18 mouse cellular contexts compared by ENCODE assay signal in the genomic region with DNA sequence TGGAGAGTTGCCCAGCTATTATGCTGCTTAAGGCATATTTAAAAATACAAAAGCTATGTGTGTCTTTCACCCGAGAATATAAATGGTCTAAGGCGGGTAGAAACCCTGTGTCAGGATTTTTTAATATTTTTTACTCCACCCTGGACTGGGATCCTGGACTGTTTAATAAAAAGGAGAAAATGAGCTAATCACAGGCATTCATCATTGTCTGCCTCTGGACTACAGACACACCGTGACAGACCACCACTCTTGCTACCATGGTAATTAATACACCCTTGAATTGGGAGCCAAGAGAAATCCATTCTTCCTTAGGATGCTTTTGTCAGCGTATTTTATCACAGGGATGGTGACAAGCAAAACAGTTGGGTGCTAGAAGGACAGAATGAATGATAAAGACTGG.
"Had no signal": no experiment of that assay in that cellular context is flagged by ENCODE, and none has a peak within 500 bp of the region (broad histone marks: within the 10 kb centered on the region; RNA-seq: fewer than 3 reads in every experiment).

No protein-coding gene starts in this region.

- H3K9ac ChIP-seq: kidney, embryonic 15.5 days; liver, embryonic 13.5 days had no signal

- H3K4me2 ChIP-seq: kidney, embryonic 15.5 days; liver, embryonic 13.5 days had no signal

- H3K9me3 ChIP-seq: kidney, embryonic 15.5 days; liver, embryonic 13.5 days had no signal

- H3K4me1 ChIP-seq: kidney, embryonic 15.5 days; liver, embryonic 13.5 days had no signal

- H3K4me3 ChIP-seq: kidney, embryonic 15.5 days; left cerebral cortex, adult 2 months; liver, embryonic 13.5 days; myocyte had no signal

- DNase-seq: kidney, adult 11 months; kidney, adult 8-10 months; kidney, postnatal 10 days; kidney, postnatal 36 days; layer of hippocampus, postnatal 36 days; liver, embryonic 13.5 days; lung, adult 2 months; lung, postnatal 14 days; lung, postnatal 4 days; right cerebral cortex, adult 18-20 months; right cerebral cortex, postnatal 14 days; right cerebral cortex, postnatal 4 days; thymus, adult 2 months; thymus, postnatal 14 days had no signal

- H3K36me3 ChIP-seq: kidney, embryonic 15.5 days; liver, embryonic 13.5 days had no signal

- H3K27ac ChIP-seq: kidney, embryonic 15.5 days; left cerebral cortex, adult 2 months; liver, embryonic 13.5 days; stomach, postnatal 0 days had no signal

- H3K27me3 ChIP-seq: kidney, embryonic 15.5 days; liver, embryonic 13.5 days had no signal
